Mouse (Mus musculus) liver, embryonic 16.5 days (tissue): ENCODE measurements around the gene Hist1h4m. TPM values are rescaled to one million over a fixed set of nuclear protein-coding genes. Genes with fewer than 3 reads are reported as not detected.
A peak's percentile ranks its signal among the peaks of the same experiment; 100 is the strongest.

ENCODE experiments used
- ATAC-seq: fragments of 200-750 bp; cut with Nextera tagmentation; 2 replicates; pipeline ENCODE4 v1.8.0; 2017; ENCODE audit warnings: low read depth, mild to moderate bottlenecking, moderate number of reproducible peaks, moderate library complexity
- H3K27ac ChIP-seq: fragments of 300-500 bp; sonication (generic); 2 replicates; pipeline ENCODE4 v1.5.1; 2014; ENCODE audit warnings: mild to moderate bottlenecking, low read length
- H3K27me3 ChIP-seq: fragments of 300-500 bp; sonication (generic); 2 replicates; pipeline ENCODE4 v1.6.1; 2014; ENCODE audit warnings: low read depth, low read length, mixed read lengths; ENCODE audit not compliant: control insufficient read depth, insufficient read depth
- H3K36me3 ChIP-seq: fragments of 300-500 bp; sonication (generic); 2 replicates; pipeline ENCODE4 v1.6.1; 2014; ENCODE audit warnings: mild to moderate bottlenecking; ENCODE audit not compliant: control insufficient read depth, insufficient read depth
- H3K4me1 ChIP-seq: fragments of 300-500 bp; sonication (generic); 2 replicates; pipeline ENCODE4 v1.6.1; 2014; ENCODE audit warnings: low read depth, low read length, mixed read lengths; ENCODE audit not compliant: control insufficient read depth
- H3K4me2 ChIP-seq: fragments of 300-500 bp; sonication (generic); 2 replicates; pipeline ENCODE4 v1.6.1; 2014; ENCODE audit warnings: low read depth, low read length, mixed read lengths
- H3K4me3 ChIP-seq: fragments of 300-500 bp; sonication (generic); 2 replicates; pipeline ENCODE4 v1.5.1; 2014; ENCODE audit warnings: low read depth, mild to moderate bottlenecking, low read length
- H3K9ac ChIP-seq: fragments of 300-500 bp; sonication (generic); 2 replicates; pipeline ENCODE4 v1.6.1; 2014; ENCODE audit warnings: low read depth, low read length
- H3K9me3 ChIP-seq: fragments of 300-500 bp; sonication (generic); replicated peaks from 2 replicates; pipeline ENCODE4 v1.6.1; 2016; ENCODE audit warnings: low read length; ENCODE audit not compliant: control insufficient read depth
- WGBS: fragments of 180-500 bp; shearing (Covaris S2); extraction: QIAGEN DNeasy Blood & Tissue Kit; methylation state at CpG from one replicate; pipeline ENCODE4 v1.1.7; 2014; ENCODE audit not compliant: insufficient replicate concordance; 5-methylcytosine and 5-hydroxymethylcytosine counted together
- microRNA-seq: library from miRNA; unstranded; fragments of <30 nt; microRNA quantifications from one replicate; pipeline ENCODE4, GENCODE M21; 2016
- polyA plus RNA-seq: library from polyadenylated mRNA; unstranded; fragments of >200 nt; fragmentation: Nextera tagmentation; extraction: Ambion mirVana; gene quantifications from 2 replicates; pipeline ENCODE4 v1.2.1, GENCODE M21; 2015

The Hist1h4m gene
- polyA plus RNA-seq, 1 experiment from 2014 or later, result not detected

DNA sequence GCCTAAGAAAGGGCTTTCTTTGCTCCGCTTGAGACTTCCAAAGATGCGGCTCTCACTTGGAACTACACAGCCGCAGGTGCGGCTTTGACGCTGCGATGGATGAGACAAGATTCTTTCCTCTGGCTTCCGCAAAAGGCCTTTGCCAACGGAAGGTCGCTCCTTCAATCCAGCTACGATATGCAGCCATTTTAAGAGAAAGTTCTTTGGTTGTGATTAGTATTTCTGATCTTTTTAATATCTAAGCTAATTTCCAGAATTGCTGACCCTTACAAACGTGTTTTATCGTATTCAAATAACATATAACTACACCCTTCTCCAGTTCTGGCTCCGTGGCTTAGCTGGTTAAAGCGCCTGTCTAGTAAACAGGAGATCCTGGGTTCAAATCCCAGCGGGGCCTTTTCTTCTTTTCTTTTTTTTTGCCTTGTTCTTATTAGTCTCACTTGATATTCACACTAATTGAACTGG is 44.2 kb downstream of the Hist1h4m start:
- Histone ChIP-seq H3K9ac (peak overlapping the region; percentile 13), H3K9me3 (no peaks in the 10 kb centered on the region), H3K4me1 (no peaks in the 10 kb centered on the region), H3K36me3 (no peaks in the 10 kb centered on the region), H3K4me2 (peak overlapping the region; percentile 72), H3K27me3 (no peaks in the 10 kb centered on the region), H3K27ac (no peak overlapping the region), H3K4me3 (peak overlapping the region; percentile 66)
- 2% methylated on average over 15 of the region's 15 CpGs for WGBS
- peak; percentile 56 for ATAC-seq

DNA sequence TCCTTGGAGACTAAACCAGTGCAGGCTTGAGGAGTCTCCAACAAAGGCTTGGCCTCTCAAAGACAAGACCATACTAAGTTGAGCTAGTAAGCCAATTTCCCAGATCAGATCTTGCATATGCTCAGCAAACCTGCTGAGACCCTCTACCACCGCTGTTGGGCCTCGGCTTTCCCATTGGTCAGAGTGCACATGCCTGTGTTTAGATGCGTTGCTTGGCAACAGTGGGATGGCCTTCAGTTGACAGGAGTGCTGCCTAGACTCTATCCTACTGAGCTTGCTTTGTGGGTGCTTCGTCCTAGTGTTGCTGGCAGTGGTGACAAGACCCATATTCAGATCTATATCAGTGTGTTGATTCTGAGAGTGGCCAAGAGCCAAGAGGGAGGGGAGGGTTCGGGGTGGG is 50.1 kb downstream of the Hist1h4m start:
- ATAC-seq, result no peak
- 31% methylated on average over 5 of the region's 5 CpGs for WGBS
- H3K36me3 ChIP-seq, result no peaks in the 10 kb centered on the region

More for the DNA sequence above, 50.1 kb downstream of the Hist1h4m start:
- Histone ChIP-seq H3K4me2 (no peak overlapping the region), H3K4me3 (no peak overlapping the region), H3K9ac (no peak overlapping the region), H3K4me1 (no peaks in the 10 kb centered on the region), H3K27me3 (no peaks in the 10 kb centered on the region), H3K27ac (no peak overlapping the region), H3K9me3 (no peaks in the 10 kb centered on the region)

Small RNA genes within 50 kb of the gene (microRNA-seq; reads per million reads assigned to microRNA genes)
- gene Gm19658 (not detected), gene Gm44346 (not detected), gene Gm44466 (not detected)

Other genes with a start within 250 kb of the Hist1h4m start
- not detected in 2 replicates for gene Olfr1364, start 230.0 kb upstream of the Hist1h4m start, polyA plus RNA-seq
- not detected in 2 replicates for gene Olfr1362, start 197.7 kb upstream of the Hist1h4m start, polyA plus RNA-seq
- gene Olfr11, start 169.2 kb upstream of the Hist1h4m start, polyA plus RNA-seq, result not detected in 2 replicates
- gene Olfr1361, start 148.4 kb upstream of the Hist1h4m start, polyA plus RNA-seq, result not detected in 2 replicates
- not detected in 2 replicates for gene Olfr1360, start 134.3 kb upstream of the Hist1h4m start, polyA plus RNA-seq
- gene Olfr1359, start 113.6 kb upstream of the Hist1h4m start, polyA plus RNA-seq, result not detected in 2 replicates
- 3.5 and 6.2 TPM in 2 replicates for gene Hist1h2bl, start 95.6 kb upstream of the Hist1h4m start, polyA plus RNA-seq
- gene Hist1h2ai, start 95.3 kb upstream of the Hist1h4m start, polyA plus RNA-seq, result 18.6 and 20.0 TPM in 2 replicates
- gene Hist1h3h, start 94.1 kb upstream of the Hist1h4m start, polyA plus RNA-seq, result 4.4 and 13.9 TPM in 2 replicates
- 5.9 and 9.8 TPM in 2 replicates for gene Hist1h2bm, start 89.7 kb upstream of the Hist1h4m start, polyA plus RNA-seq
- gene Hist1h4j, start 76.7 kb upstream of the Hist1h4m start, polyA plus RNA-seq, result 0.99 and 1.0 TPM in 2 replicates
- 5.0 and 6.3 TPM in 2 replicates for gene Hist1h4k, start 61.2 kb upstream of the Hist1h4m start, polyA plus RNA-seq
- 40.9 and 50.2 TPM in 2 replicates for gene Hist1h2ak, start 57.9 kb upstream of the Hist1h4m start, polyA plus RNA-seq
- gene Hist1h2bn, start 57.6 kb upstream of the Hist1h4m start, polyA plus RNA-seq, result 8.1 and 12.9 TPM in 2 replicates
- gene Hist1h1b, start 31.1 kb upstream of the Hist1h4m start, polyA plus RNA-seq, result 22.9 and 30.4 TPM in 2 replicates
- gene Hist1h3i, start 28.4 kb upstream of the Hist1h4m start, polyA plus RNA-seq, result 158 and 190 TPM in 2 replicates
- 10.1 and 14.1 TPM in 2 replicates for gene Hist1h2an, start 24.5 kb upstream of the Hist1h4m start, polyA plus RNA-seq
- gene Hist1h2bp, start 24.3 kb upstream of the Hist1h4m start, polyA plus RNA-seq, result 3.8 and 7.6 TPM in 2 replicates
- gene Hist1h2bq, start 1.5 kb upstream of the Hist1h4m start, polyA plus RNA-seq, result 25.4 and 31.7 TPM in 2 replicates
- gene Hist1h2ao, start 1.3 kb upstream of the Hist1h4m start, polyA plus RNA-seq, result 2.1 TPM in 1 of 2 replicates, not detected in the other
- gene Hist1h4n, start 20.4 kb downstream of the Hist1h4m start, polyA plus RNA-seq, result 25.5 and 40.3 TPM in 2 replicates
- gene Hist1h2ap, start 21.8 kb downstream of the Hist1h4m start, polyA plus RNA-seq, result 3,914 and 4,206 TPM in 2 replicates
- gene Hist1h2br, start 22.0 kb downstream of the Hist1h4m start, polyA plus RNA-seq, result 24.7 and 33.6 TPM in 2 replicates
- 0.55 and 0.56 TPM in 2 replicates for gene Zfp184, start 133.3 kb downstream of the Hist1h4m start, polyA plus RNA-seq
- not detected in 2 replicates for gene Pom121l2, start 169.4 kb downstream of the Hist1h4m start, polyA plus RNA-seq
- 0.54 and 0.72 TPM in 2 replicates for gene Prss16, start 198.0 kb downstream of the Hist1h4m start, polyA plus RNA-seq
- gene Hist1h2ah, start 223.8 kb downstream of the Hist1h4m start, polyA plus RNA-seq, result 13.7 and 18.8 TPM in 2 replicates
- 2.9 and 4.7 TPM in 2 replicates for gene Hist1h2bk, start 224.1 kb downstream of the Hist1h4m start, polyA plus RNA-seq
- 47.5 and 58.3 TPM in 2 replicates for gene Hist1h4i, start 229.6 kb downstream of the Hist1h4m start, polyA plus RNA-seq
- 13.1 and 20.8 TPM in 2 replicates for gene Hist1h2ag, start 231.2 kb downstream of the Hist1h4m start, polyA plus RNA-seq
- gene Hist1h2bj, start 231.5 kb downstream of the Hist1h4m start, polyA plus RNA-seq, result 13.4 and 22.7 TPM in 2 replicates